Mouse (Mus musculus) liver, embryonic 13.5 days (tissue): ENCODE results near the gene Sdhc. TPM values are rescaled to one million over a fixed set of nuclear protein-coding genes. Genes with fewer than 3 reads are reported as not detected.
A peak's percentile ranks its signal among the peaks of the same experiment; 100 is the strongest.
"Not testable (repeated sequence)": the region's sequence is repeated elsewhere in the genome, so short reads cannot be mapped to it uniquely, and the experiment has no call there.

ENCODE experiments used
- ATAC-seq: fragments of 200-750 bp; cut with Nextera tagmentation; 2 replicates; pipeline ENCODE4 v1.8.0; 2017; ENCODE audit warnings: low read depth, mild to moderate bottlenecking, moderate number of reproducible peaks, moderate library complexity
- DNase-seq: peaks from one replicate; pipeline ENCODE4 v3.0.0; 2022
- H3K27ac ChIP-seq: fragments of 300-500 bp; sonication (generic); 2 replicates; pipeline ENCODE4 v1.5.1; 2015; ENCODE audit warnings: moderate library complexity, mild to moderate bottlenecking, inconsistent platforms
- H3K27me3 ChIP-seq: fragments of 300-500 bp; sonication (generic); 2 replicates; pipeline ENCODE4 v1.6.1; 2015; ENCODE audit warnings: mild to moderate bottlenecking, inconsistent platforms
- H3K36me3 ChIP-seq: fragments of 300-500 bp; sonication (generic); 2 replicates; pipeline ENCODE4 v1.6.1; 2015; ENCODE audit warnings: mild to moderate bottlenecking, inconsistent platforms
- H3K4me1 ChIP-seq: fragments of 300-500 bp; sonication (generic); replicated peaks from 2 replicates; pipeline ENCODE4 v1.6.1; 2015; ENCODE audit warnings: inconsistent platforms
- H3K4me2 ChIP-seq: fragments of 300-500 bp; sonication (generic); 2 replicates; pipeline ENCODE4 v1.6.1; 2015; ENCODE audit warnings: inconsistent platforms, mild to moderate bottlenecking, moderate library complexity
- H3K4me3 ChIP-seq: fragments of 300-500 bp; sonication (generic); replicated peaks from 2 replicates; pipeline ENCODE4 v1.5.1; 2015; ENCODE audit warnings: mild to moderate bottlenecking, inconsistent platforms
- H3K9ac ChIP-seq: fragments of 300-500 bp; sonication (generic); 2 replicates; pipeline ENCODE4 v1.6.1; 2015; ENCODE audit warnings: mild to moderate bottlenecking, inconsistent platforms
- H3K9me3 ChIP-seq: fragments of 300-500 bp; sonication (generic); replicated peaks from 2 replicates; pipeline ENCODE4 v1.6.1; 2016; ENCODE audit warnings: inconsistent platforms
- WGBS: fragments of 180-500 bp; shearing (Covaris S2); methylation state at CpG from one replicate; pipeline ENCODE4 v1.1.7; 2015; ENCODE audit not compliant: insufficient replicate concordance; 5-methylcytosine and 5-hydroxymethylcytosine counted together
- polyA plus RNA-seq: library from polyadenylated mRNA; unstranded; fragments of >200 nt; fragmentation: Nextera tagmentation; extraction: Ambion mirVana; gene quantifications from 2 replicates; pipeline ENCODE4 v1.2.1, GENCODE M21; 2015

Sdhc gene
- polyA plus RNA-seq, 1 experiment from 2014 or later: 140 TPM

DNA sequence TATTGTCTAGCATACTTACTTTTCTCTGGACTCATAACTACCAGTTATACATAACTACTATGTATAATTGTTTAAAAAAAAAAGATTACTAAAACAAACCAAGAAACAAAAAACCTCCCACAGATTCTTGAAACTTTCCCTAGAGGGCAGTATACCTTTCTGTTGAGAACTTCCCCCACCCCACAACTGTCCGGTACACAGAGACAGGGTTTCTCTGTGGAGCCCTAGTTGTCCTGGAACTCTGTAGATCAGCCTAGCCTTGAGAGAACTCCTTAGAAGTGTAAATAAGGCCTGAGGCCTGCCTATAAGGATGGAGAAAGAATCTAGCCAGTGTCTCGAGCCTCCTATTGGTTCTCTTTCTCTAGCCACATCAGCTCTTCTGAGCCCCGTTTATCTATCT, 13.9 kb upstream of the Sdhc start:
- H3K9me3 ChIP-seq: no peaks in the 10 kb centered on the region
- no peak overlapping the region for H3K9ac ChIP-seq
- H3K27ac ChIP-seq: no peak overlapping the region
- DNase-seq: no peak
- WGBS: 30% methylated on average over 3 of the region's 3 CpGs
- peaks cover 28% of the 10 kb centered on the region for H3K27me3 ChIP-seq
- H3K4me1 ChIP-seq: peaks cover 17% of the 10 kb centered on the region
- no peak for ATAC-seq
- no peak overlapping the region for H3K4me3 ChIP-seq
- H3K4me2 ChIP-seq: no peak overlapping the region
- no peaks in the 10 kb centered on the region for H3K36me3 ChIP-seq

DNA sequence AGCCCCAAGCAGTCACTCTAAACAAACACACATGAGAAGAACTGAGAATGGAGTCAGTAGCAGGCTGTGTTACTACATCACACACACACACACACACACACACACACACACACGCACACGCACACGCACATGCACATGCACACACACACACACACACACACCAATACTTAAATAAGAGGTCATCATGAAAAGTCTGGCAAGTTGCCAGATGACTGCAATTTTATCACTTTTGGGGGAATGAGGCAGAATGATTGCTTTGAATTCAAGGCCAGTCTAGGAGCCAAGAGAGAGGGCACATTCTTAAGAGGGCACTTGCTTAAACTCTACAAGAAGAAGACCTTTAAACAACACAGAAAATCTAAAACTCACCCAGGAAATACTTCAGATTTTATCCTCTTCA, 12.1 kb upstream of the Sdhc start:
- WGBS: 89% methylated on average over 3 of the region's 3 CpGs
- no peak for DNase-seq
- Histone ChIP-seq H3K9me3 (no peaks in the 10 kb centered on the region), H3K4me3 (no peak overlapping the region), H3K27me3 (peaks cover 41% of the 10 kb centered on the region), H3K27ac (no peak overlapping the region), H3K9ac (no peak overlapping the region), H3K4me2 (no peak overlapping the region), H3K4me1 (peaks cover 17% of the 10 kb centered on the region), H3K36me3 (no peaks in the 10 kb centered on the region)
- ATAC-seq: no peak

DNA sequence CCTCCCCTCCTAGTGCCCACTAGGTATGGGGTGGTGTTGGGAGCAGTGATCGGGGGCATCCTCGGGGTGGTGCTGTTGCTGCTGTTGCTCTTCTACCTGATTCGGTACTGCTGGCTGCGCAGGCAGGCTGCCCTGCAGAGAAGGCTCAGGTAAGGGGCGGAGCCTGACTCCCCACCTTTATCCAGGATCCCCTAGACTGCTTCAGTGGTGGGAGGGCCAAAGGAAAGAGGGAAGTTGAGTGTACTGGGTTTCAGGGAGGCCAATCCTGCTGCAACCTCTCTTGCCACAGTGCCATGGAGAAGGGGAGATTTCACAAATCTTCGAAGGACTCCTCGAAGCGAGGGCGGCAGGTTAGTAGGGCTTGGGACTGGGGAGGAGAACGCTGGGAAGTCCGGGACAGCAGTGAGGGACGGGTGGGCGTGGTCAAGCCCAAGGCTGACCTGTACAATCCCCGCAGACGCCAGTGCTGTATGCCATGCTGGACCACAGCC, 9.1 kb upstream of the Sdhc start:
- DNase-seq: no peak
- Histone ChIP-seq H3K27ac (no peak overlapping the region), H3K27me3 (peaks cover 62% of the 10 kb centered on the region), H3K36me3 (no peaks in the 10 kb centered on the region), H3K9ac (no peak overlapping the region), H3K4me3 (peak overlapping the region; percentile 26), H3K9me3 (no peaks in the 10 kb centered on the region), H3K4me1 (peaks cover 17% of the 10 kb centered on the region), H3K4me2 (peak overlapping the region; percentile 53)
- WGBS: 11% methylated on average over 15 of the region's 15 CpGs
- ATAC-seq: peak; percentile 47

GRCm38 (mm10) chr1:171157965-171158364, 7.6 kb upstream of the Sdhc start:
- H3K27me3 ChIP-seq: peaks cover 63% of the 10 kb centered on the region
- ATAC-seq: no peak

DNA sequence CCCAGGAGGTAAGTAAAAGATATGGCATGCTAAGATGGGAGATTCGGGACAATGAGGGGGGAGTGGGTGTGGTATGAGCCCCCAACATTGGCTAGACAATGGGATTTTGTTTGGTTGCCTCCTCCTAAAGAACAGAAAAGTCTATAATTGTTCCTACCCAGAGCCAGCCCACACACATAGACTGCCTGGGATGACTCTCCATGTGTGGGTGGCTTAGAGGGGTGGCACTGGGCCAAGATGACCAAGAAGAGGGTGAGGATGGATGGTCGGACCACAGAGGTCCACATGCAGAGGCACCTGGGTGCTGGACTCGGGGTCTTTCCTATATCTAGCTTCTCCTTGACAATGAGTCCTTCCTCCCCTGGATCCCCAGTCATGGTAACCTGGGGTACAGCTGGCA, 6.2 kb upstream of the Sdhc start:
- peaks cover 17% of the 10 kb centered on the region for H3K4me1 ChIP-seq
- H3K4me3 ChIP-seq: no peak overlapping the region
- 49% methylated on average over 3 of the region's 3 CpGs for WGBS
- no peaks in the 10 kb centered on the region for H3K36me3 ChIP-seq
- no peak overlapping the region for H3K27ac ChIP-seq
- no peak for DNase-seq
- H3K9ac ChIP-seq: no peak overlapping the region
- no peak overlapping the region for H3K4me2 ChIP-seq
- peaks cover 62% of the 10 kb centered on the region for H3K27me3 ChIP-seq
- no peaks in the 10 kb centered on the region for H3K9me3 ChIP-seq
- no peak for ATAC-seq

More at GRCm38 (mm10) chr1:171157965-171158364, 7.6 kb upstream of the Sdhc start:
- peaks cover 17% of the 10 kb centered on the region for H3K4me1 ChIP-seq
- no peak overlapping the region for H3K4me3 ChIP-seq
- no peak overlapping the region for H3K27ac ChIP-seq
- no peak for DNase-seq
- H3K9ac ChIP-seq: no peak overlapping the region
- H3K4me2 ChIP-seq: no peak overlapping the region
- H3K36me3 ChIP-seq: no peaks in the 10 kb centered on the region
- no peaks in the 10 kb centered on the region for H3K9me3 ChIP-seq

DNA sequence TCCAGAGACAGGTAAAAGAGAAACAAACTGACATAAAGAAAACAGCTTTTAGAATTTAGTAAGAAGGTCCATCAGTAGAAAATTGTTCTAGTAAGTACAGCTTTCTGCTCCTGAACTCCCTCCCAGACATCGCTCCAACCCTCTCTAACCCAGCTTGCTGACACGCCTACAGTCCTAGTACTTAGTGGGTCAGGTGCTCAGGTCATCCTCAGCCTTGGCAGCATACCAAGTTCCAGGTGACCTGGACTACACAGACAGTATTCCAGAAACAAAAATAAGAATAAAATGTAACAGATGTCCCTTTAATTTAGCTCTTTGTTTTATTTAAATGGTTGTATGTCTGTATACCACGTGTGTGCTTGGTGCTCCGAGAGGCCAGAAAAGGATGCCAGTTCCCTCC, 1.6 kb upstream of the Sdhc start:
- 86% methylated on average over 4 of the region's 4 CpGs for WGBS
- no peak overlapping the region for H3K4me3 ChIP-seq
- no peak overlapping the region for H3K27ac ChIP-seq
- no peaks in the 10 kb centered on the region for H3K36me3 ChIP-seq
- no peak for DNase-seq
- no peak overlapping the region for H3K9ac ChIP-seq
- H3K27me3 ChIP-seq: peaks cover 20% of the 10 kb centered on the region
- no peak overlapping the region for H3K4me2 ChIP-seq
- H3K9me3 ChIP-seq: no peaks in the 10 kb centered on the region
- ATAC-seq: no peak
- peaks cover 30% of the 10 kb centered on the region for H3K4me1 ChIP-seq

DNA sequence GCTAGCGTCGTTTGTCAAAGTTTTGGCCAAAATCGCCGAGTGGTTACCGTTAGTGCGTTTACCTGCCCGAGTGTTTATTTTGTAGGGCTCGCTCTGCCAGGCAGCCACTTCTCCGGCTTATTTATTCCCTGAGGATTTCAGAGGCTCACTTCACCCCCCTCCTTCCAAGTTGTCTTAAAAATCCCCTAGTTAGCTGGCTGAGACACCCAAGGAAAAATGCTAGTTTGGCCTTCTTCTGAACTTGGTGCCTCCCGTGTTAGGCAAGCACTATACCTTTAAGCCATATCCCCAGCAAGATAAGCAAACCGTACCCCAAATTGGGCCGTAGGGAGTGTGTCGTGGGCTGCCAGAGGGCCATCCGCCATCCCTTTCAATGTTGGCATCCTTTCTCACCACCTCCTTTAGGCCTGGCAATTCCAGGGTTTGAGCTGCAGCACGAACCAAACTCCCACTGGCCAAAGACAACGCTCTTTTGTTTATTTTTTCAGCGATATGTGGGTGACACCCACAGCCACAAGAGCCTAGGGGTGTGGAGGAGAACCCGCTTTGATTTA, 512 bp upstream of the Sdhc start:
- H3K27ac ChIP-seq: peak overlapping the region; percentile 76
- H3K9me3 ChIP-seq: no peaks in the 10 kb centered on the region
- H3K27me3 ChIP-seq: peaks cover 12% of the 10 kb centered on the region; the same call in 1 of the 2 replicates
- H3K36me3 ChIP-seq: peaks cover 2% of the 10 kb centered on the region
- peak overlapping the region; percentile 91 for H3K4me2 ChIP-seq
- H3K4me3 ChIP-seq: peak overlapping the region; percentile 77
- H3K9ac ChIP-seq: peak overlapping the region; percentile 65
- DNase-seq (peak; percentile 23), ATAC-seq (peak; percentile 45)
- WGBS: 12% methylated on average over 18 of the region's 18 CpGs
- peaks cover 30% of the 10 kb centered on the region for H3K4me1 ChIP-seq

DNA sequence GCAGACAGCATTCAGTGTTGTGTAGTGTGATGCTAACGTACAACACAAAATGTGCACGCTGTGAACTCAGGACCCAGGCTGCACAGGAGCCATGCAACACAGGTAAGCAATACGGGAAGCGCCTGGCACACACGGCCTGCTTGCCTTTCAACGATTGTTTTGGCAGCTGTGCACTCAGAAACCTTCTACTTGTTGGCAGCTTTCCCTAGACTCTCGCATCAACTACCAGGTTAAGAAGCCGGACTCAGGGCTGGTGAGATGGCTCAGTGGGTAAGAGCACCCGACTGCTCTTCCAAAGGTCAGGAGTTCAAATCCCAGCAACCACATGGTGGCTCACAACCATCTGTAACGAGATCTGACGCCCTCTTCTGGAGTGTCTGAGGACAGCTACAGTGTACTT, 7.4 kb downstream of the Sdhc start:
- not testable (repeated sequence) for ATAC-seq, H3K4me2 ChIP-seq, H3K27ac ChIP-seq, H3K9ac ChIP-seq, H3K4me3 ChIP-seq, DNase-seq, H3K4me1 ChIP-seq, H3K9me3 ChIP-seq, H3K27me3 ChIP-seq
- peaks cover 73% of the 10 kb centered on the region for H3K36me3 ChIP-seq
- 83% methylated on average over 11 of the region's 11 CpGs for WGBS

- 89% methylated on average over 8 of the region's 8 CpGs for WGBS
- not testable (repeated sequence) for H3K4me2 ChIP-seq, H3K4me1 ChIP-seq, H3K9me3 ChIP-seq, H3K27ac ChIP-seq, ATAC-seq, H3K27me3 ChIP-seq, H3K4me3 ChIP-seq, DNase-seq, H3K9ac ChIP-seq
- peaks cover 92% of the 10 kb centered on the region for H3K36me3 ChIP-seq
Observed at GRCm38 (mm10) chr1:171137486-171138155, 12.8 kb downstream of the Sdhc start.

DNA sequence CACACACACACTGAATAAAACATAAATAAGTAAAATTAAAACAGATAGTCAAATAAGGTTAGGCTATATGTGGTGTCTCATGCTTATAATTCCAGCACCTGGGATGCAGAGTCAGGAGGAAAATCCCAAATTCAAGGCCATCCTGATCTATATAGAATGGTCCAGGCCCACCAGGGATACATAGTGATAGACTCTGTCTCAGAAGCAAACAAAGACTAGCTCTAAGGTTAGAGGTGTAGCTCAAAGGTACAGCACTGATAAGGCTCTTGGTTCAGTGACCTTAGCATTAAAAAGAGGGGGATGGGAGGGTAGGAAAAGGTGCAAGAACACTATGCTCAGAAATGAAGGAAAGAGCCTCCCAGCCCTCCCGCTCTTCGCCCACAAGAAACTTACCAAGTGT, 14.8 kb downstream of the Sdhc start:
- DNase-seq: no peak
- no peaks in the 10 kb centered on the region for H3K9me3 ChIP-seq
- H3K4me3 ChIP-seq: no peak overlapping the region
- peaks cover 8% of the 10 kb centered on the region; the same call in 1 of the 2 replicates for H3K4me1 ChIP-seq
- WGBS: 88% methylated on average over 2 of the region's 2 CpGs
- peak overlapping the region; percentile 23; the same call in 1 of the 2 replicates for H3K27ac ChIP-seq
- ATAC-seq: peak; percentile 53; the same call in 1 of the 2 replicates
- no peak overlapping the region for H3K4me2 ChIP-seq
- peaks cover 88% of the 10 kb centered on the region for H3K36me3 ChIP-seq
- H3K27me3 ChIP-seq: no peaks in the 10 kb centered on the region
- H3K9ac ChIP-seq: no peak overlapping the region

DNA sequence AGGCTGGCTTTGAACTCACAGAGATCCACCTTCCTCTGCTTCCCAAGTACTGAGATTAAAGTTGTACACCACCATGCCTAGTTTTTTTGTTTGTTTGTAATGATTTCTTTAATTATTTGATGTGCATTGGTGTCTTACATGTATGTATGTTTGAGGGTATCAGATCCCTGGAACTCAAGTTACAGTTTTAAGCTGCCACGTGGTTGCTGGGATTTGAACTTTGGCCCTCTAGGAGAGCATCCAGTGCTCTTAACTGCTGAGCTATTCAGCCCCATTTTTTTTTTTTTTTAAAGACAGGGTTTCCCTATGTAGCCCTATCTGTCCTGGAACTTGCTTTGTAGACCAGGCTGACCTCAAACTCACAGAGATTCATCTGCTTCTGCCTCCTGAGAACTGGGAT, 19.4 kb downstream of the Sdhc start:
- DNase-seq: no peak
- Histone ChIP-seq H3K4me1 (peaks cover 8% of the 10 kb centered on the region; the same call in 1 of the 2 replicates), H3K9me3 (no peaks in the 10 kb centered on the region), H3K4me3 (no peak overlapping the region), H3K36me3 (peaks cover 77% of the 10 kb centered on the region), H3K9ac (no peak overlapping the region), H3K27me3 (no peaks in the 10 kb centered on the region), H3K27ac (no peak overlapping the region), H3K4me2 (no peak overlapping the region)
- WGBS: 83% methylated on average over 1 of the region's 1 CpGs
- no peak for ATAC-seq

DNA sequence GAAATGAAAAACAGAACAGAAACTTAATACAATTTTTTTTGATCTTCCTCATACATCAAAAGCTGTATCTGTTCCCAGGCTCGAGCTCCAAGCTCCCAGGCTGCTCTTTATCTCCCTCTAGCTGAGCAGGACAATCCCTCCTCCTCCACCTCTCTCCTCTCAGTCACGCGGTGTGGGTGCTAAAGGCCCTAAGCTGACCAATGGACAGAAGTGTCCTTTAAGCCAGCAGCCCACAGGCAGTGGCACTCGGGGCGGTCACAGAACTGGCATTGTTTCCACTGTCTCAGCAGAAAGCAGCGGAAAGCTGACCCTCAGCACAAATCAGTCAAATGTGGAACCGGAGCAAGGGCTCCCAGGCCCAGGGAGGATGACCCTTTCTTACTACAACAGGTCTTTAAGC, 21.2 kb downstream of the Sdhc start:
- Histone ChIP-seq H3K27ac (no peak overlapping the region; the same call in 1 of the 2 replicates), H3K9ac (no peak overlapping the region), H3K27me3 (no peaks in the 10 kb centered on the region), H3K4me1 (peaks cover 16% of the 10 kb centered on the region), H3K9me3 (no peaks in the 10 kb centered on the region), H3K4me2 (no peak overlapping the region), H3K4me3 (no peak overlapping the region), H3K36me3 (peaks cover 60% of the 10 kb centered on the region)
- ATAC-seq (no peak), DNase-seq (no peak)
- 65% methylated on average over 7 of the region's 7 CpGs for WGBS
